ENCODE assay signal across 9 mouse cellular contexts in the genomic region with DNA sequence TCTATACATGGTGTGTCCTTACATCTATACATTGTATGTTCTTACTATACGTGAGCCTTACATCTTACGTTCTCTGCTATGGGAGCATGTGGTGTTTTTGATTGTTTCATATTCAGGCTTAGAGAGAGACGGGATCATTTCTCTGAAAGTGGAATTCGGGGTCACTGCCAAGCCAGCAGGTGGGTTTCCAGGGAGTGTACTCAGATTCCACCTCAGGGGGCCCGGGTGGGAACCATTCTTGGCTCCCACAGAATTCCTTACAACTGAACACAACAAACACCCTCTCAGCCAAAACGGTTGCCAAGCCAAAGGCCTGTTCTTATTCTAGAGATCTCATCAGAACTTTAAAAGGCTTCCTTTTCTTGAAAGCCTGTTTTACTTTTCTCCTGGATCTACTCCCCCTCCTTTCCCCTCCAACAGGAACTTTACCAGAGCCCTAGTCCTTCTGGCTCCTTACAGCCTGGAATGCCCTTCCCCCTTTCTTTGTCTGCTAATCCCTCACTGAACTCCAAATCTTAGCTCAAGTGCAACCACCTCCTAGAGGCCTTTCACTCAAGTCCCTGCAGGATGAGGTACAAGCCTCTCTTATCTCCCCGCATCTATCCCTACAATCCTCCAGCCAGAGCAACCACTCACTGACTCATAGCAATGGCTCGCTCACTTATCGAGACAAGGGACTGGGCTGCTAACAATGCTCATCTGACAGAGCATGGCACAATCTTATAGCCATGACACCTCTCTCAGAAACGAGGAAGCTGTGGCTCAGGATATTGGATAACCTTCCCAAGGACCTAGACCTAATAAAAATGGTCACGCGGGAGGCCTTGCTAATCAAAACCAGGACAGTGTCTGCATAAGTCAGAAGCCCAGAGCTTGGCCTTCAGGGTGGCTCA. TPM values are rescaled to one million over a fixed set of nuclear protein-coding genes. Genes with fewer than 3 reads are reported as not detected.
DNase-seq lines count a peak whose midpoint lies in the region; ATAC-seq lines count a peak whose summit lies in the region.
"Had no signal": no experiment of that assay in that cellular context is flagged by ENCODE, and none has a peak within 500 bp of the region (broad histone marks: within the 10 kb centered on the region; RNA-seq: fewer than 3 reads in every experiment).

No protein-coding gene starts in this region.

- H3K36me3 ChIP-seq in lung, embryonic 15.5 days, result no peaks in the 10 kb centered on the region
- H3K36me3 ChIP-seq in intestine, embryonic 14.5 days (ENCODE audit: control insufficient read depth, insufficient read depth, low read length), result no peaks in the 10 kb centered on the region
- H3K36me3 ChIP-seq in stomach, embryonic 14.5 days (ENCODE audit: control insufficient read depth, insufficient read depth, low read length), result no peaks in the 10 kb centered on the region

- ATAC-seq in lung, embryonic 15.5 days (ENCODE audit: borderline replicate concordance, extremely low read depth, low FRiP score, low TSS enrichment), result peak; percentile 72; the same call in 1 of the 2 replicates
- ATAC-seq in intestine, embryonic 14.5 days (replicated peaks; ENCODE audit: low FRiP score, low TSS enrichment, low read depth), result peak; percentile 76
- peak; percentile 70; the same call in 1 of the 2 replicates for ATAC-seq in stomach, embryonic 14.5 days (ENCODE audit: insufficient number of reproducible peaks, insufficient read depth, low FRiP score, low read depth)

- peak overlapping the region; percentile 74 for H3K27ac ChIP-seq in lung, embryonic 15.5 days
- H3K27ac ChIP-seq in intestine, embryonic 14.5 days (ENCODE audit: low read depth), result peak overlapping the region; percentile 85
- peak overlapping the region; percentile 69 for H3K27ac ChIP-seq in stomach, embryonic 14.5 days (ENCODE audit: low read length)

- no peaks in the 10 kb centered on the region for H3K27me3 ChIP-seq in lung, embryonic 15.5 days
- H3K27me3 ChIP-seq in intestine, embryonic 14.5 days (replicated peaks; ENCODE audit: control insufficient read depth, insufficient read depth, low read length), result no peaks in the 10 kb centered on the region
- no peaks in the 10 kb centered on the region for H3K27me3 ChIP-seq in stomach, embryonic 14.5 days (ENCODE audit: control insufficient read depth, insufficient read depth, low read length)

- whole genome bisulfite sequencing in lung, embryonic 15.5 days, result 46% methylated on average over 12 of the region's 12 CpGs
- 52% methylated on average over 12 of the region's 12 CpGs for WGBS in intestine, embryonic 14.5 days
- WGBS in stomach, embryonic 14.5 days, result 58% methylated on average over 12 of the region's 12 CpGs

- no peak for DNase-seq in lung, postnatal 4 days
- DNase-seq in embryo, embryonic 11 days, result peak; percentile 43
- peak; percentile 55 for DNase-seq in intestine, embryonic 14.5 days (ENCODE audit: low spot score)
- no peak for DNase-seq in layer of hippocampus, postnatal 36 days
- DNase-seq in kidney, postnatal 36 days, result no peak
- no peak for DNase-seq in liver
- DNase-seq: kidney, postnatal 10 days had no signal

- no peak overlapping the region for H3K4me3 ChIP-seq in lung, embryonic 15.5 days
- no peak overlapping the region for H3K4me3 ChIP-seq in intestine, embryonic 14.5 days (ENCODE audit: low read depth, low read length)
- no peak overlapping the region for H3K4me3 ChIP-seq in stomach, embryonic 14.5 days (ENCODE audit: low read depth, low read length)

- H3K4me1 ChIP-seq in lung, embryonic 15.5 days, result peaks cover 3% of the 10 kb centered on the region; the same call in 1 of the 2 replicates
- H3K4me1 ChIP-seq in intestine, embryonic 14.5 days (replicated peaks; ENCODE audit: control insufficient read depth, insufficient read depth, low read length), result no peaks in the 10 kb centered on the region
- H3K4me1 ChIP-seq in stomach, embryonic 14.5 days (ENCODE audit: control insufficient read depth, insufficient read depth, low read length), result no peaks in the 10 kb centered on the region

- no peaks in the 10 kb centered on the region for H3K9me3 ChIP-seq in lung, embryonic 15.5 days
- H3K9me3 ChIP-seq in intestine, embryonic 14.5 days (ENCODE audit: control insufficient read depth, low read length), result no peaks in the 10 kb centered on the region
- no peaks in the 10 kb centered on the region for H3K9me3 ChIP-seq in stomach, embryonic 14.5 days (ENCODE audit: control insufficient read depth, low read depth, low read length)

- H3K4me2 ChIP-seq in lung, embryonic 15.5 days, result no peak overlapping the region
- H3K4me2 ChIP-seq in intestine, embryonic 14.5 days (ENCODE audit: low read length), result no peak overlapping the region; the same call in 1 of the 2 replicates
- no peak overlapping the region for H3K4me2 ChIP-seq in stomach, embryonic 14.5 days (replicated peaks; ENCODE audit: low read depth, low read length)

- H3K9ac ChIP-seq in lung, embryonic 15.5 days, result no peak overlapping the region
- H3K9ac ChIP-seq in intestine, embryonic 14.5 days (ENCODE audit: low read length), result no peak overlapping the region
- no peak overlapping the region for H3K9ac ChIP-seq in stomach, embryonic 14.5 days (replicated peaks; ENCODE audit: low read depth, low read length)

RNA-seq across cellular contexts. Expression of gene Gtf2h2, which starts 24.1 kb away (rescaled TPM):
- polyA plus RNA-seq in lung, embryonic 15.5 days (2015; fragmentation: Nextera tagmentation; extraction: Ambion mirVana), result 65.2 and 65.4 TPM in 2 replicates
- 81.6 and 96.4 TPM in 2 replicates for polyA plus RNA-seq in intestine, embryonic 14.5 days (2014; fragmentation: Nextera tagmentation; extraction: Ambion mirVana)
- polyA plus RNA-seq in stomach, embryonic 14.5 days (2014; fragmentation: Nextera tagmentation; extraction: Ambion mirVana), result 72.8 and 75.7 TPM in 2 replicates
- 10 to 100 TPM; 54.7 to 62.9 TPM for total RNA-seq in layer of hippocampus, postnatal 36 days (2021)

RNA-seq across cellular contexts. Expression of gene Ocln, which starts 36.1 kb away (rescaled TPM):
- polyA plus RNA-seq in lung, embryonic 15.5 days (2015; fragmentation: Nextera tagmentation; extraction: Ambion mirVana), result 32.6 and 34.1 TPM in 2 replicates
- polyA plus RNA-seq in intestine, embryonic 14.5 days (2014; fragmentation: Nextera tagmentation; extraction: Ambion mirVana), result 71.7 and 74.6 TPM in 2 replicates
- 54.5 and 57.9 TPM in 2 replicates for polyA plus RNA-seq in stomach, embryonic 14.5 days (2014; fragmentation: Nextera tagmentation; extraction: Ambion mirVana)
- total RNA-seq in layer of hippocampus, postnatal 36 days (2021), result 10 to 100 TPM; 13.1 to 13.4 TPM

Comparison
In these comparisons a context has a peak if more than half of its experiments do, and no peak if none do; other contexts are left out.
1. DNase-seq: peak in embryo, embryonic 11 days (single experiment) and intestine, embryonic 14.5 days (single experiment); none in lung, postnatal 4 days (0 of 2), layer of hippocampus, postnatal 36 days (0 of 2), kidney, postnatal 36 days (0 of 2) and liver (single experiment).
2. Peak in every context shown above with its lines, with median percentiles within 50 percentile points of each other: ATAC-seq and H3K27ac ChIP-seq.